Mouse (Mus musculus): Measurements from ENCODE around the gene Ppp1r2.

Ppp1r2 gene

GRCm38 (mm10) chr16:31232491-31233166 lies 42.4 kb downstream of the Ppp1r2 start:
- no peak for DNase-seq

- no peak for DNase-seq
Measured at GRCm38 (mm10) chr16:31231591-31231990, 43.5 kb downstream of the Ppp1r2 start.

GRCm38 (mm10) chr16:31227746-31228145 lies 47.3 kb downstream of the Ppp1r2 start:
- no peak for DNase-seq

DNA sequence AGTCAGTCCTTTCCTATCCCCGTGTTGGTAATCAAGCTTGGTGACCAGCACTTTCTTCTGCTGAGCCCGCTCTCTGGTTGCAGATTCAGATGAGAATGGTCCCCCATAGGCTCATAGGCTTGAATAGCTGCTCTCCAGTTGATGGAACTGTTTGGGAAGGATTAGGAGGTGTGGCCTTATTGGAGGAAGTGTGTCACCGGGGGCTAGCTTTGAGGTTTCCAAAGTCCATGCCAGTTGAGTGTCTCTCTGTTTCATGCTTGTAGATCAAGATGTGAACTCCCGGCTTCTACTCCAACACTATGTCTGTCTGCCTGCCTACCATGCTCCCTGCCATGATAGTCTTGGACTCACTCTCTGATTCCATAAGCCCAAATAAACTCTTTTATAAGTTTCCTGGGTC lies 59.8 kb downstream of the Ppp1r2 start:
- DNase-seq: no peak

DNA sequence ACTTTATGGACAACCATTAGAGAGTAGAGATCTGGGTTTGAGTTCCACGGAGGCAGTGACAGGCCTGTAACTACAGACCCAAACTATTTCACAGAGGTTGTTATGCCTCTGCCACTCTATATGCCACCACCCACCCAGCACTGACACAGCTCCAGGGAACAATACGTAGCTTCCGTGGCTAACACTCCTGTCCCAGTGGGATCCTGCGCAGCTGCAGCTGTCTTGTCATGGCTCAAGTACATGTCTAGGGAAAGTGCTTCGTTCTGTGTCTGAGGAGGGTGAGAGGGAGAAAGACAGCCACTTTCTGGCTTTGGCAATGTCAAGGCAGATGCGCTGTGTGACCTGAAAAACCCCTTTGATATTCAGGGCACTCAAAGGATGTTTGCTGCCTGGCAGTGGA lies 61.6 kb downstream of the Ppp1r2 start:
- DNase-seq: no peak

- DNase-seq: no peak
Measured at GRCm38 (mm10) chr16:31211503-31211902, 63.6 kb downstream of the Ppp1r2 start.

GRCm38 (mm10) chr16:31210453-31210852 lies 64.6 kb downstream of the Ppp1r2 start:
- no peak for DNase-seq

DNA sequence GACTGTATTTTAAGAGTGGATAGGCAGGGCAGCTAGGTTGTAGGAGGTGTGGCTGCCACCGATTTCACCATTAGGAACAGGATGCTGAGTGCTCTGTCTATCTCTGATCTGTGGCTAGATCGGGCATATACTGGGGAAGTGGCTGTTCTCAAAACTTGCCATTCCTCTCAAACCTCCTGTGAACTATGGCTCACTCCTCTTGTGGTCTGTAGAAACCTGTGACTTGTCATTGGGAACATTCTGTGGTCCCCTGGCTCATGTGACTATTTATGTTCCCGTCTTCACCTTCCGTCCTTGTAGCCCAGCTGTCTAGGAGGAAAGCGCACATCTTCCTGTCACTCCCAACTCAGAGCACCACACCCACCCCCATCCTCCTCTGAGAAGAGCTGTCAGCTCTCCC lies 65.2 kb downstream of the Ppp1r2 start:
- DNase-seq: peak; percentile 22

- DNase-seq: no peak
Measured at GRCm38 (mm10) chr16:31205726-31206125, 69.4 kb downstream of the Ppp1r2 start.

GRCm38 (mm10) chr16:31205187-31205586 lies 69.9 kb downstream of the Ppp1r2 start:
- no peak for DNase-seq

DNA sequence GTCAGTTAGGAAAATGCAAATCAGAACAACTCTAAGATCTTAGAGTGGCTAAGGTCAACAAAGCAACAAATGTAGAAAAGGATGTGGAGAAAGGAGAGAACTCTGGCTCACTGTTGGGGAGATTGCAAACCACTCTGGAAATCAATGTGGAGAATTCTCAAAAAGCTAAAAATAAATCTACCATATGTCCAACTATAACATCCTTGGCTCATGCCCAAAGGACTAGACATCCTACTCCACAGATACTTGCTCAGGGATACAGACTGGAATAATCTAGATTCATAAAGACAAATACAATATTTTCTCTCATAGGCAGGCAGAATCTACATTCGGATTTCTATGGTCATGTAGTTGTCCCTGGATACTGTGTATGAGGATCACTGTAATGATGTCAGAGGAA lies 70.9 kb downstream of the Ppp1r2 start:
- no peak for DNase-seq

DNA sequence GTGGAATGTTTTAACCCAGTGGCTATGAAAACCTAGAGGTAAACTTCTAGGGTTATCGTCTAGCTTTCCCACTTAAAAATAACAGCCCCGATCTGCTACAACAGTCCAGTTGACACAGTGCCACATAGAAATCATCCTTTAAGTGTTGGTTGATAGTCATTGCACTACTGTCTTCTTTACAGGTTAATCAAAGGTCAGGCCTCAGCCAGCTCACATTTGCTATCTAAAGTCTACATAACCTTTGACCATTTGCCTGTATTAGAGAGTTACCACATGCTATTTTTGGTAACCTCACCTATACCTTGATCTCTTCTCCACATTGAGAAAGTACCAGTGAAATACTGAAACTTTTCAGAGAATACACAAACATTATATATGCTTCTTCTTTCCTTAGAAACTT lies 73.4 kb downstream of the Ppp1r2 start:
- no peak for DNase-seq

Measured in kidney, adult 11 months (tissue).